Mouse (Mus musculus) G1E (cell line): ENCODE results near the gene Plcb2. TPM values are rescaled to one million over a fixed set of nuclear protein-coding genes. Genes with fewer than 3 reads are reported as not detected.

Experiments
- ATAC-seq: 2 replicates; pipeline ENCODE4 v1.8.0; 2016; ENCODE audit warnings: mild to moderate bottlenecking; ENCODE audit not compliant: insufficient number of reproducible peaks, poor library complexity, low FRiP score, severe bottlenecking; ENCODE audit errors: extremely low read depth
- DNase-seq: peaks from one replicate; pipeline ENCODE4 v3.0.0; 2012; ENCODE audit warnings: low spot score
- H3K27me3 ChIP-seq: 2 replicates; pipeline ENCODE4 v1.6.1; 2012; ENCODE audit warnings: mild to moderate bottlenecking, low read length, inconsistent platforms; ENCODE audit not compliant: insufficient read depth
- H3K36me3 ChIP-seq: replicated peaks from 2 replicates; pipeline ENCODE3; 2012; ENCODE audit warnings: mild to moderate bottlenecking, inconsistent platforms
- H3K4me1 ChIP-seq: 2 replicates; pipeline ENCODE4 v1.6.1; 2012; ENCODE audit warnings: low read depth, low read length, inconsistent platforms, mixed read lengths; ENCODE audit not compliant: insufficient read depth
- H3K4me3 ChIP-seq: 2 replicates; pipeline ENCODE4 v1.5.1; 2012; ENCODE audit warnings: low read depth, mild to moderate bottlenecking, inconsistent platforms, low read length, moderate library complexity, mixed read lengths
- H3K9me3 ChIP-seq: replicated peaks from 2 replicates; pipeline ENCODE4 v1.6.1; 2012; ENCODE audit warnings: inconsistent platforms
- CTCF ChIP-seq: IDR thresholded peaks from 2 replicates; pipeline ENCODE4 v1.5.1; 2012; ENCODE audit warnings: low read depth, low read length, inconsistent platforms, mixed read lengths
- GATA1 ChIP-seq: IDR thresholded peaks from 2 replicates; pipeline ENCODE4 v1.6.1; 2012; ENCODE audit warnings: borderline replicate concordance, low read length, inconsistent platforms, mixed read lengths
- GATA2 ChIP-seq: IDR thresholded peaks from 2 replicates; pipeline ENCODE4 v1.6.1; 2012; ENCODE audit warnings: low read depth, low read length, inconsistent platforms, borderline replicate concordance
- POLR2AphosphoS5 ChIP-seq: IDR thresholded peaks from 2 replicates; pipeline ENCODE4 v1.6.1; 2012; ENCODE audit warnings: low read depth, low read length, inconsistent platforms; ENCODE audit not compliant: insufficient replicate concordance
- TAL1 ChIP-seq: conservative IDR thresholded peaks from 2 replicates; pipeline ENCODE4 v1.6.1; 2012; ENCODE audit warnings: low read depth, low read length, inconsistent platforms, mixed read lengths
- polyA plus RNA-seq: library from polyadenylated mRNA; stranded (reverse); fragments of >175 nt; gene quantifications from 2 replicates; pipeline ENCODE4 v1.2.3, GENCODE M21; 2012
- total RNA-seq, 2 experiments: library from RNA; stranded (forward) in 1 of 2; stranded (reverse) in 1 of 2; fragments of 200-1000 nt in 1 of 2; fragments of >200 nt in 1 of 2; fragmentation: Nextera tagmentation in 1 of 2; gene quantifications; 2 replicates each; pipeline ENCODE4 v1.2.3; 2014 to 2017

The Plcb2 gene
- total and polyA plus RNA-seq, 3 experiments, result 4.5 to 30.6 (median 8.5) TPM

- DNase-seq (no peak), ATAC-seq (no peak; the same call in 1 of the 2 replicates)
- TF ChIP-seq CTCF (no peak), GATA2 (no peak), POLR2AphosphoS5 (no peak)
- Histone ChIP-seq H3K36me3 (peaks cover 94% of the 10 kb centered on the region), H3K4me3 (no peak overlapping the region), H3K4me1 (peaks cover 50% of the 10 kb centered on the region), H3K27me3 (0 out of 2 replicates have a peak, but pooled peaks cover 5% of the 10 kb centered on the region), H3K9me3 (peaks cover 9% of the 10 kb centered on the region)
These were observed 53.7 kb downstream of the Plcb2 start for GRCm38 (mm10) chr2:118674500-118674899.

GRCm38 (mm10) chr2:118673686-118674465, 54.4 kb downstream of the Plcb2 start:
- TF ChIP-seq GATA2 (no peak), GATA1 (no peak), POLR2AphosphoS5 (no peak), TAL1 (no peak), CTCF (no peak)
- peaks cover 55% of the 10 kb centered on the region for H3K4me1 ChIP-seq
- no peak overlapping the region for H3K4me3 ChIP-seq
- ATAC-seq (no peak), DNase-seq (no peak)
- peaks cover 94% of the 10 kb centered on the region for H3K36me3 ChIP-seq
- 0 out of 2 replicates have a peak, but pooled peaks cover 5% of the 10 kb centered on the region for H3K27me3 ChIP-seq
- peaks cover 9% of the 10 kb centered on the region for H3K9me3 ChIP-seq

DNA sequence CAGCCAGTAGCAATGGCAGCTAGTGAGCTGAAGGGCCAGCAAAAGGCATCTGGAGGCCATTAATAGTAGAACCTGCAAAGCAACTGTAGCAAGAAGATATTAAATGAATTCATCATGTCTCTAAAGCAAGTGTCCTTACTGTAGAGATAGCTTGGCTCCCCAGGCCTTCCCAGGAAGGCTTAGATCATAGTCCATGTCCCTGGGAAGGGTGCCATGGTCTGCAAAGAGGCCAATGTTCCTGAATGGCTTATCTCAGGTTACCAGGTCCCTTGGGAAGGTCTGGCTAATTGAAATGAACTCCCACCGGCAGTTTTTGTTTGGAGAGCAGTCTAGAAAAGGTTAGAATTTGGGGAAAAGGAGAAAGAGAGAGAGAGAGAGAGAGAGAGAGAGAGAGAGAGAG, 56.5 kb downstream of the Plcb2 start:
- Histone ChIP-seq H3K27me3 (0 out of 2 replicates have a peak, but pooled peaks cover 2% of the 10 kb centered on the region), H3K4me1 (peaks cover 52% of the 10 kb centered on the region), H3K36me3 (peaks cover 92% of the 10 kb centered on the region), H3K9me3 (peaks cover 2% of the 10 kb centered on the region; the same call in 1 of the 2 replicates), H3K4me3 (no peak overlapping the region)
- DNase-seq (no peak), ATAC-seq (no peak)
- TF ChIP-seq POLR2AphosphoS5, result no peak
- TF ChIP-seq GATA2, result no peak
- TF ChIP-seq TAL1, result no peak
- TF ChIP-seq GATA1, result no peak
- no peak for TF ChIP-seq CTCF

DNA sequence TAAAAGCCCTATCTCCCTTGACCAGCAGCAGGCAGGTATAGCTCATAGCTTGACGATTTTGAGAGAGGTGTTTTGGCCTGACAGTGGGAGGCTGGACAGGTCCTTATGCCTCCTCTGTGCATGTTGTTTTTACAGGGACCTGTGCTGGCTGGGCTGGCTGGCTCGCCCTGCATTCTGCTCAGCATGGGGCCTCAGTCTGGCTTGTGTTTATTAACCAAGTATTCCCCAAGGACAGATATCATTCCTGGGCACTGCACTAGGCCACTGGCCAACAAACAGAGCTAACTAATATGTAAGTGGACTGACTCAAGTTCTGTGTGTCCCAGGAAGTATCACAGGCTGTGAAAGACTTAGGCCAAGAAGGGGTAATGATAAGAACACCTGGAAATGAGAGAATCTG, 58.5 kb downstream of the Plcb2 start:
- TF ChIP-seq CTCF (no peak), GATA2 (no peak), POLR2AphosphoS5 (no peak), GATA1 (no peak), TAL1 (no peak)
- no peak for ATAC-seq
- H3K36me3 ChIP-seq, result peaks cover 93% of the 10 kb centered on the region
- H3K27me3 ChIP-seq, result no peaks in the 10 kb centered on the region
- no peak overlapping the region for H3K4me3 ChIP-seq
- no peaks in the 10 kb centered on the region for H3K9me3 ChIP-seq
- H3K4me1 ChIP-seq, result peaks cover 68% of the 10 kb centered on the region
- no peak for DNase-seq

GRCm38 (mm10) chr2:118669245-118669644, 59.0 kb downstream of the Plcb2 start:
- no peak for DNase-seq
- ATAC-seq, result no peak
- Histone ChIP-seq H3K27me3 (no peaks in the 10 kb centered on the region), H3K36me3 (peaks cover 88% of the 10 kb centered on the region), H3K4me3 (no peak overlapping the region), H3K4me1 (peaks cover 69% of the 10 kb centered on the region), H3K9me3 (no peaks in the 10 kb centered on the region)
- TF ChIP-seq POLR2AphosphoS5, result no peak
- no peak for TF ChIP-seq TAL1

DNA sequence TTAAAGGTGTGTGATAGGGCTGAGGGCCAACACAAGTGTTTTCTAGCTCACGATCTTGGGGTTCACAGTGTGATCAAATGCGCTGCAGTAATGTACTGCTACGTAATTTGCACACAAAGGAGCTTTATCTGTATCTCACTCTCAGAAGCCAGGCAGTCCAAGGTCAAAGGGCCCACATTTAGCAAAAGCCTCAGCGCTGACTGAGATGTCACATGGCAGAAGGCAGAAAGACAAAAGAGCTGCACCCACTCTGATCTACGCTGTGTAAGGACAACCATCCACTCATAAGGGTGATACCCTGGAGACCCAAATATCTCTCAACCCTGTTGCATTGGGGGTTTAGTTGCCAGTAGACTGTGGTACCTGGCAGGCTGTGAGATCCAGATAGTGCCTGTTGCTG, 61.1 kb downstream of the Plcb2 start:
- TF ChIP-seq TAL1, result no peak
- TF ChIP-seq GATA1, result no peak
- TF ChIP-seq CTCF, result no peak
- no peak for TF ChIP-seq POLR2AphosphoS5
- DNase-seq, result no peak
- Histone ChIP-seq H3K36me3 (peaks cover 67% of the 10 kb centered on the region), H3K4me3 (no peak overlapping the region), H3K9me3 (no peaks in the 10 kb centered on the region), H3K27me3 (no peaks in the 10 kb centered on the region), H3K4me1 (peaks cover 75% of the 10 kb centered on the region)
- ATAC-seq, result no peak
